Mouse (Mus musculus) liver, embryonic 11.5 days (tissue): ENCODE data around the gene Nrxn3. TPM values are rescaled to one million over a fixed set of nuclear protein-coding genes. Genes with fewer than 3 reads are reported as not detected.
A peak's percentile ranks its signal among the peaks of the same experiment; 100 is the strongest.

ENCODE experiments used
- ATAC-seq: fragments of 200-750 bp; cut with Nextera tagmentation; replicated peaks from 2 replicates; pipeline ENCODE4 v1.8.0; 2017; ENCODE audit warnings: moderate number of reproducible peaks, mild to moderate bottlenecking, moderate TSS enrichment, moderate library complexity; ENCODE audit not compliant: low FRiP score
- DNase-seq: peaks from one replicate; pipeline ENCODE4 v3.0.0-alpha.2; 2017; ENCODE audit warnings: low spot score
- H3K27ac ChIP-seq: fragments of 300-500 bp; sonication (generic); 2 replicates; pipeline ENCODE4 v1.5.1; 2014; ENCODE audit warnings: mild to moderate bottlenecking, low read depth, low read length, control low read depth
- H3K27me3 ChIP-seq: fragments of 300-500 bp; sonication (generic); replicated peaks from 2 replicates; pipeline ENCODE4 v1.6.1; 2014; ENCODE audit warnings: low read length, mixed read lengths; ENCODE audit not compliant: control insufficient read depth, insufficient read depth
- H3K36me3 ChIP-seq: fragments of 300-500 bp; sonication (generic); 2 replicates; pipeline ENCODE4 v1.6.1; 2014; ENCODE audit warnings: mild to moderate bottlenecking, low read length, moderate library complexity, mixed read lengths; ENCODE audit not compliant: control insufficient read depth, insufficient read depth
- H3K4me1 ChIP-seq: fragments of 300-500 bp; sonication (generic); replicated peaks from 2 replicates; pipeline ENCODE4 v1.6.1; 2014; ENCODE audit warnings: low read length, mixed read lengths; ENCODE audit not compliant: control insufficient read depth, insufficient read depth
- H3K4me2 ChIP-seq: fragments of 300-500 bp; sonication (generic); 2 replicates; pipeline ENCODE4 v1.6.1; 2014; ENCODE audit warnings: mild to moderate bottlenecking, control low read depth, moderate library complexity
- H3K4me3 ChIP-seq: fragments of 300-500 bp; sonication (generic); 2 replicates; pipeline ENCODE4 v1.5.1; 2014; ENCODE audit warnings: low read depth, low read length, control low read depth
- H3K9ac ChIP-seq: fragments of 300-500 bp; sonication (generic); 2 replicates; pipeline ENCODE4 v1.6.1; 2014; ENCODE audit warnings: low read depth, low read length, control low read depth
- H3K9me3 ChIP-seq: fragments of 300-500 bp; sonication (generic); 2 replicates; pipeline ENCODE4 v1.6.1; 2016; ENCODE audit warnings: low read length, inconsistent platforms, mixed read lengths; ENCODE audit not compliant: control insufficient read depth
- WGBS: fragments of 180-500 bp; shearing (Covaris S2); extraction: QIAGEN DNeasy Blood & Tissue Kit; methylation state at CpG from one replicate; pipeline ENCODE4 v1.1.7; 2014; 5-methylcytosine and 5-hydroxymethylcytosine counted together
- polyA plus RNA-seq: library from polyadenylated mRNA; unstranded; fragments of >200 nt; fragmentation: Nextera tagmentation; extraction: Ambion mirVana; gene quantifications from 2 replicates; pipeline ENCODE4 v1.2.1, GENCODE M21; 2014

The Nrxn3 gene
- polyA plus RNA-seq, 1 experiment from 2014 or later: 3.3 TPM

- Histone ChIP-seq H3K27me3 (no peaks in the 10 kb centered on the region), H3K4me1 (no peaks in the 10 kb centered on the region), H3K27ac (no peak overlapping the region), H3K4me2 (no peak overlapping the region), H3K9me3 (no peaks in the 10 kb centered on the region), H3K36me3 (no peaks in the 10 kb centered on the region), H3K9ac (no peak overlapping the region), H3K4me3 (no peak overlapping the region)
- WGBS: 85% methylated on average over 6 of the region's 6 CpGs
- no peak for ATAC-seq
- DNase-seq: no peak
Measured at GRCm38 (mm10) chr12:89794741-89795140, 1072.1 kb downstream of the Nrxn3 start.

GRCm38 (mm10) chr12:89808217-89808616 is 1085.5 kb downstream of the Nrxn3 start:
- Histone ChIP-seq H3K9ac (no peak overlapping the region), H3K36me3 (no peaks in the 10 kb centered on the region), H3K9me3 (no peaks in the 10 kb centered on the region), H3K4me2 (no peak overlapping the region), H3K4me3 (no peak overlapping the region), H3K4me1 (no peaks in the 10 kb centered on the region), H3K27ac (no peak overlapping the region), H3K27me3 (peaks cover 9% of the 10 kb centered on the region)
- DNase-seq: no peak
- no peak for ATAC-seq
- 64% methylated on average over 3 of the region's 3 CpGs for WGBS

- Histone ChIP-seq H3K27ac (no peak overlapping the region), H3K9me3 (no peaks in the 10 kb centered on the region), H3K36me3 (no peaks in the 10 kb centered on the region), H3K4me2 (no peak overlapping the region), H3K4me3 (no peak overlapping the region), H3K4me1 (no peaks in the 10 kb centered on the region), H3K9ac (no peak overlapping the region), H3K27me3 (peaks cover 19% of the 10 kb centered on the region)
- DNase-seq: no peak
- no peak for ATAC-seq
- whole genome bisulfite sequencing: 71% methylated on average over 5 of the region's 5 CpGs
Measured at GRCm38 (mm10) chr12:89810146-89810545, 1087.5 kb downstream of the Nrxn3 start.

GRCm38 (mm10) chr12:89811815-89812549 is 1089.3 kb downstream of the Nrxn3 start:
- Histone ChIP-seq H3K27me3 (peaks cover 19% of the 10 kb centered on the region), H3K9ac (no peak overlapping the region), H3K9me3 (no peaks in the 10 kb centered on the region), H3K27ac (no peak overlapping the region), H3K4me2 (peak overlapping the region; percentile 64), H3K4me3 (peak overlapping the region; percentile 36), H3K4me1 (no peaks in the 10 kb centered on the region), H3K36me3 (no peaks in the 10 kb centered on the region)
- WGBS: 1% methylated on average over 35 of the region's 36 CpGs
- peak; percentile 69 for DNase-seq
- peak; percentile 90 for ATAC-seq

GRCm38 (mm10) chr12:89812550-89813207 is 1090.0 kb downstream of the Nrxn3 start:
- H3K36me3 ChIP-seq: no peaks in the 10 kb centered on the region
- H3K4me1 ChIP-seq: no peaks in the 10 kb centered on the region
- no peak overlapping the region for H3K9ac ChIP-seq
- no peak overlapping the region for H3K27ac ChIP-seq
- no peaks in the 10 kb centered on the region for H3K9me3 ChIP-seq
- H3K4me2 ChIP-seq: peak overlapping the region; percentile 64
- H3K4me3 ChIP-seq: peak overlapping the region; percentile 36
- ATAC-seq: no peak
- WGBS: 2% methylated on average over 17 of the region's 17 CpGs
- H3K27me3 ChIP-seq: peaks cover 19% of the 10 kb centered on the region
- no peak for DNase-seq

- Histone ChIP-seq H3K4me2 (peak overlapping the region; percentile 16; the same call in 1 of the 2 replicates), H3K27ac (no peak overlapping the region), H3K4me3 (no peak overlapping the region), H3K4me1 (no peaks in the 10 kb centered on the region), H3K9me3 (no peaks in the 10 kb centered on the region), H3K27me3 (peaks cover 19% of the 10 kb centered on the region), H3K9ac (no peak overlapping the region), H3K36me3 (no peaks in the 10 kb centered on the region)
- no peak for DNase-seq
- WGBS: 15% methylated on average over 13 of the region's 13 CpGs
- ATAC-seq: no peak
Measured at GRCm38 (mm10) chr12:89813294-89813693, 1090.6 kb downstream of the Nrxn3 start.

- H3K4me3 ChIP-seq: no peak overlapping the region
- ATAC-seq (no peak), DNase-seq (no peak)
- no peaks in the 10 kb centered on the region for H3K4me1 ChIP-seq
- H3K4me2 ChIP-seq: no peak overlapping the region; the same call in 1 of the 2 replicates
- no peaks in the 10 kb centered on the region for H3K9me3 ChIP-seq
- H3K9ac ChIP-seq: no peak overlapping the region
- WGBS: 66% methylated on average over 5 of the region's 5 CpGs
- peaks cover 19% of the 10 kb centered on the region for H3K27me3 ChIP-seq
- H3K36me3 ChIP-seq: no peaks in the 10 kb centered on the region
- H3K27ac ChIP-seq: no peak overlapping the region
Measured at GRCm38 (mm10) chr12:89813718-89814117, 1091.0 kb downstream of the Nrxn3 start.

- WGBS: 57% methylated on average over 4 of the region's 4 CpGs
- no peak for ATAC-seq
- DNase-seq: no peak
- Histone ChIP-seq H3K4me3 (no peak overlapping the region), H3K9me3 (no peaks in the 10 kb centered on the region), H3K27me3 (peaks cover 19% of the 10 kb centered on the region), H3K9ac (no peak overlapping the region), H3K4me2 (no peak overlapping the region), H3K27ac (no peak overlapping the region), H3K4me1 (no peaks in the 10 kb centered on the region), H3K36me3 (no peaks in the 10 kb centered on the region)
Measured at GRCm38 (mm10) chr12:89814536-89814935, 1091.9 kb downstream of the Nrxn3 start.
